Mouse (Mus musculus) brain, embryonic 14.5 days (tissue): Measurements from ENCODE around the gene Eml6.

Experiments used
- CTCF ChIP-seq: fragments of 200-500 bp; IDR thresholded peaks from 2 replicates; pipeline ENCODE4 v1.5.1; 2012; ENCODE audit warnings: inconsistent platforms, mild to moderate bottlenecking, moderate library complexity, borderline replicate concordance; ENCODE audit not compliant: insufficient read depth, insufficient read length; ENCODE audit errors: extremely low read depth
- POLR2A ChIP-seq: fragments of 200-500 bp; IDR thresholded peaks from 2 replicates; pipeline ENCODE4 v1.6.1; 2012; ENCODE audit warnings: mild to moderate bottlenecking, inconsistent platforms, borderline replicate concordance; ENCODE audit not compliant: poor library complexity, insufficient read depth, insufficient read length, severe bottlenecking; ENCODE audit errors: extremely low read depth

DNA sequence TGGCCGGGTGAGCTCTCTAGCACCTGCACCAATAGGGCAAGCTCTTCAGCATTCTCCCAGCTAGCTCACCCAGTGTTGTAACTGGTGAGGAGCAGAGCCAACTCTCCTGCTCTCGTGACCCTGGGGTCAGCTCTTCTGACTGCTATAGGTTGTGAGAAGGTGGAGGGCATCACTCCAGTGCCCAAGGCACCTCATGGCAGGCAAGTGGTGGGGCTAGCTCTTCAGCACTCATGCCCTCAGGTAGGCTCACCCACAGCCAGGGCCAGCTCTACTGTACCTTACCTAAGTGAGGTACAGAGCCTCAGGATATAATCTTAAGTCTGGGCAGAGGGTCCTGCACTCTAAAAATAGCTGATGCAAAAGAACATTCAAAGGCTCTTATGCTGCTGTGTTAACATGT lies 286.1 kb downstream of the Eml6 start:
- TF ChIP-seq CTCF = no peak
- no peak for TF ChIP-seq POLR2A
